Comparison of ENCODE assay signal across 9 mouse cellular contexts in the genomic region with DNA sequence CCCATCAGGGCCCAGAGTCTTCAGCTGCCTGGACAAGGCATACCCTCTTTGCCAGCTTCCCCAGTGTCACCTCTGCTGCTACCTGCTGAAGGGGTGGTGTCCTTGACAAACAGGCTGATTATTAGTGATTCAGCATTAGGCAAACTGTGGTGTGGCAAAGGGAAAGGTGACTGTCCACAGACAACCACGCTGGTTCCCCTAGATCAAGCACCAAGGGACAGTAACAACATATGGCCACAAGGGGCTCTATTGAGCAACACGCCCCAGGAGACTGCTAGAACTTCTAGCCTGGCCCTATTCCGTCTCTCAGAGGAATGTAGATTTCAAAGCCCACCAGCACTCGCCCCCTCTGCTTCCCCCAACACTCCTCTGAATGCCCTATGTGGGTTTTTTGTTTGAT. TPM values are rescaled to one million over a fixed set of nuclear protein-coding genes. Genes with fewer than 3 reads are reported as not detected.
A peak's percentile ranks its signal among the peaks of the same experiment; 100 is the strongest.
DNase-seq lines count a peak whose midpoint lies in the region; ATAC-seq and TF ChIP-seq lines count a peak whose summit lies in the region.
"Had no signal": no experiment of that assay in that cellular context is flagged by ENCODE, and none has a peak within 500 bp of the region (broad histone marks: within the 10 kb centered on the region; RNA-seq: fewer than 3 reads in every experiment).

No protein-coding gene starts in this region.

- peak; percentile 81 for ATAC-seq in activated CD4-positive, CD25-positive, alpha-beta regulatory T cell, adult 4 months

- TF ChIP-seq POLR2A in cortical plate, adult 2 months (IDR thresholded peaks at IDR 0.05; ENCODE audit: extremely low read depth, insufficient read depth, low read length), result no peak

- intact Hi-C loops in heart, postnatal 10 days (cut with DNase I), result no loop called here
- intact Hi-C loops in left cerebral cortex, postnatal 25 days (cut with DNase I), result loop anchor here (10.0 kb wide), 1 partner anchor 122 kb away; no protein-coding TSS in a partner anchor

- no peaks in the 10 kb centered on the region for H3K4me1 ChIP-seq in cortical plate, adult 2 months (ENCODE audit: control insufficient read depth, insufficient read depth, low read length)
- H3K4me1 ChIP-seq: neural tube, embryonic 13.5 days had no signal

- H3K27ac ChIP-seq in cortical plate, adult 2 months (ENCODE audit: insufficient read depth, low read length), result no peak overlapping the region
- H3K27ac ChIP-seq: neural tube, embryonic 13.5 days had no signal

- H3K4me3 ChIP-seq in cortical plate, adult 2 months (ENCODE audit: insufficient read depth, low read length), result no peak overlapping the region
- H3K4me3 ChIP-seq: neural tube, embryonic 13.5 days had no signal

- peak; percentile 80 for TF ChIP-seq CTCF in cortical plate, adult 2 months (IDR thresholded peaks at IDR 0.05; ENCODE audit: extremely low read depth, insufficient read depth, low read length)

- peak; percentile 21 for DNase-seq in ovary, postnatal 14 days (ENCODE audit: low spot score)
- no peak for DNase-seq in ovary, adult 18-20 months (ENCODE audit: low spot score)
- peak; percentile 50 to 64 for DNase-seq in heart, postnatal 10 days
- DNase-seq in left cerebral cortex, postnatal 25 days (ENCODE audit: low spot score in 2 of 2), result peak; percentile 30 to 33
- peak; percentile 62 for DNase-seq in naive thymus-derived CD4-positive, alpha-beta T cell, adult 2 months (ENCODE audit: low read depth)
- DNase-seq in thymus, postnatal 4 days, result peak; percentile 54

RNA-seq across cellular contexts. Expression of gene Fam71a, which starts 11.6 kb away (rescaled TPM):
- polyA plus RNA-seq in activated CD4-positive, CD25-positive, alpha-beta regulatory T cell, adult 4 months (2017; shearing (Covaris generic)), result not detected
- not detected in 2 replicates for polyA plus RNA-seq in cortical plate, adult 2 months (2012; rRNA removed)
- not detected for total RNA-seq in heart, postnatal 10 days (2021)
- not detected for total RNA-seq in left cerebral cortex, postnatal 25 days (2021)
- polyA plus RNA-seq: neural tube, embryonic 13.5 days had no signal

RNA-seq across cellular contexts. Expression of gene Batf3, which starts 55.4 kb away (rescaled TPM):
- polyA plus RNA-seq in activated CD4-positive, CD25-positive, alpha-beta regulatory T cell, adult 4 months (2017; shearing (Covaris generic)), result not detected
- 3.2 and 4.8 TPM in 2 replicates for polyA plus RNA-seq in cortical plate, adult 2 months (2012; rRNA removed)
- total RNA-seq in heart, postnatal 10 days (2021), result under 1 TPM; 0.57 to 0.97 TPM
- total RNA-seq in left cerebral cortex, postnatal 25 days (2021), result 1 to 10 TPM; 1.2 to 1.9 TPM
